Mouse (Mus musculus) midbrain, postnatal 0 days (tissue): ENCODE measurements at regions not wholly inside any gene's neighbourhood (a gene's known extent, or its start where the extent isn't known, plus 50 kb on each side); places are given as distances from the start of the nearest gene placed in this dataset.
A peak's percentile ranks its signal among the peaks of the same experiment; 100 is the strongest.

Experiments used
- ATAC-seq: fragments of 200-750 bp; cut with Nextera tagmentation; 2 replicates; pipeline ENCODE4 v1.8.0; 2017; ENCODE audit warnings: moderate number of reproducible peaks, mild to moderate bottlenecking, moderate TSS enrichment, moderate library complexity; ENCODE audit not compliant: low FRiP score
- DNase-seq: peaks from one replicate; pipeline ENCODE4 v3.0.0-alpha.2; 2015; ENCODE audit warnings: low spot score
- H3K27ac ChIP-seq: fragments of 300-500 bp; sonication (generic); 2 replicates; pipeline ENCODE4 v1.5.1; 2014; ENCODE audit warnings: low read depth, mild to moderate bottlenecking, low read length, mixed read lengths
- H3K27me3 ChIP-seq: fragments of 300-500 bp; sonication (generic); 2 replicates; pipeline ENCODE4 v1.6.1; 2014; ENCODE audit warnings: low read length, control low read depth, mixed read lengths; ENCODE audit not compliant: insufficient read depth
- H3K36me3 ChIP-seq: fragments of 300-500 bp; sonication (generic); 2 replicates; pipeline ENCODE4 v1.6.1; 2014; ENCODE audit warnings: low read length, control low read depth, mixed read lengths; ENCODE audit not compliant: insufficient read depth
- H3K4me1 ChIP-seq: fragments of 300-500 bp; sonication (generic); 2 replicates; pipeline ENCODE4 v1.6.1; 2014; ENCODE audit warnings: mild to moderate bottlenecking, control low read depth, antibody characterized with exemption, low read length, mixed read lengths; ENCODE audit not compliant: insufficient read depth
- H3K4me2 ChIP-seq: fragments of 300-500 bp; sonication (generic); 2 replicates; pipeline ENCODE4 v1.6.1; 2014; ENCODE audit warnings: low read depth, mild to moderate bottlenecking, low read length, mixed read lengths; ENCODE audit not compliant: poor library complexity, severe bottlenecking
- H3K4me3 ChIP-seq: fragments of 300-500 bp; sonication (generic); 2 replicates; pipeline ENCODE4 v1.5.1; 2014; ENCODE audit warnings: low read depth, mild to moderate bottlenecking, low read length, moderate library complexity
- H3K9ac ChIP-seq: fragments of 300-500 bp; sonication (generic); replicated peaks from 2 replicates; pipeline ENCODE4 v1.6.1; 2014; ENCODE audit warnings: mild to moderate bottlenecking, low read length, moderate library complexity, mixed read lengths; ENCODE audit not compliant: poor library complexity, severe bottlenecking
- H3K9me3 ChIP-seq: fragments of 300-500 bp; sonication (generic); 2 replicates; pipeline ENCODE4 v1.6.1; 2016; ENCODE audit warnings: low read length, control low read depth
- CTCF ChIP-seq: IDR thresholded peaks from 2 replicates; pipeline ENCODE4 v1.5.1; 2016; ENCODE audit warnings: antibody characterized with exemption, mild to moderate bottlenecking
- WGBS: fragments of 180-500 bp; shearing (Covaris S2); extraction: QIAGEN DNeasy Blood & Tissue Kit; methylation state at CpG from one replicate; pipeline ENCODE4 v1.1.7; 2014; 5-methylcytosine and 5-hydroxymethylcytosine counted together

DNA sequence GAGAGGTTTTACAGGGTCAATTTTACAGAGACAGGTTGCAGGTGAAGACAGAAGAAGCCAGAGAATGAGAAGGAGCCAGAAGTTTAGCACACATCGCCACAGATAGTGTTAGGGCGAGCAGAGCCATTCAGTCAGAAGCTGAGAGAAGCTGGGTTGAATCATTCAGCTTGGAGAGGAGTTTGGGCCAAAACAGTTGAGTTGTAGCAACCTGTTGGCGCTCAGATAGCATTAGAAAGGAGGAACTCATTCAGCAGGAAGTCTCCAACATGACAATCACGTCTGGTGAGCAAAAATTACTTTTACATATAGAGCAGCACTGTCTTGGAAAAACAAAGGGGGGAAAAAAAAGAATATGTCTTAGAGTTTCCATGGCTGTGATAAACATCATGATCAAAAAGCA, 53.2 kb downstream of the Fam43a start:
- no peak overlapping the region for H3K4me3 ChIP-seq
- 0 out of 2 replicates have a peak, but pooled peaks cover 5% of the 10 kb centered on the region for H3K9me3 ChIP-seq
- H3K27me3 ChIP-seq: no peaks in the 10 kb centered on the region
- DNase-seq (no peak), ATAC-seq (no peak)
- H3K36me3 ChIP-seq: no peaks in the 10 kb centered on the region
- H3K27ac ChIP-seq: no peak overlapping the region
- H3K9ac ChIP-seq: no peak overlapping the region
- no peaks in the 10 kb centered on the region for H3K4me1 ChIP-seq
- no peak for TF ChIP-seq CTCF
- no peak overlapping the region for H3K4me2 ChIP-seq
- WGBS: 86% methylated on average over 4 of the region's 4 CpGs

GRCm38 (mm10) chr16:30653806-30654205, 54.3 kb downstream of the Fam43a start:
- H3K27ac ChIP-seq: no peak overlapping the region
- 75% methylated on average over 5 of the region's 5 CpGs for WGBS
- TF ChIP-seq CTCF: no peak
- H3K4me1 ChIP-seq: no peaks in the 10 kb centered on the region
- ATAC-seq (no peak), DNase-seq (peak; percentile 66)
- no peak overlapping the region for H3K4me3 ChIP-seq
- H3K9me3 ChIP-seq: 0 out of 2 replicates have a peak, but pooled peaks cover 5% of the 10 kb centered on the region
- H3K9ac ChIP-seq: no peak overlapping the region
- H3K36me3 ChIP-seq: no peaks in the 10 kb centered on the region
- no peak overlapping the region for H3K4me2 ChIP-seq
- H3K27me3 ChIP-seq: no peaks in the 10 kb centered on the region

DNA sequence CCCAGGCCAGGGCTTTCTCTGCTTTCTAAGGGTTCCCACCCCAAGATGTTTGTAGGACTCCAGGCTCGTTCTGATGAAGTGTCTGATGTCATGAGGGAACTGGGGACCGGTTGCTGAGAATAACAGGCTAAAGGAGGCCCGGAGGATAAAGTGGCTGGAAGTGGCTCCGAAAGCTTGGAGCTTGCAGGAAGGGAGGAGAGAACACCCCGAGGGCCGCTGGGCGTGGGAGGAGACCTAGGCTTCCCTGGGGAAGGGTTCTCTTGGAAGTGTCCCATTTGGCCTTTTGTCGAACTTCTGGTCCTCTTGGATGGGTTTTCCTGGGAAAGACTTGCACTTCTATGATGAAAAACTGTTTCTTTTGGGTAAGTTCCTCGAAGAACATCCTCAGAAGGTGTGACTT, 54.7 kb downstream of the Fam43a start:
- WGBS: 82% methylated on average over 9 of the region's 9 CpGs

DNA sequence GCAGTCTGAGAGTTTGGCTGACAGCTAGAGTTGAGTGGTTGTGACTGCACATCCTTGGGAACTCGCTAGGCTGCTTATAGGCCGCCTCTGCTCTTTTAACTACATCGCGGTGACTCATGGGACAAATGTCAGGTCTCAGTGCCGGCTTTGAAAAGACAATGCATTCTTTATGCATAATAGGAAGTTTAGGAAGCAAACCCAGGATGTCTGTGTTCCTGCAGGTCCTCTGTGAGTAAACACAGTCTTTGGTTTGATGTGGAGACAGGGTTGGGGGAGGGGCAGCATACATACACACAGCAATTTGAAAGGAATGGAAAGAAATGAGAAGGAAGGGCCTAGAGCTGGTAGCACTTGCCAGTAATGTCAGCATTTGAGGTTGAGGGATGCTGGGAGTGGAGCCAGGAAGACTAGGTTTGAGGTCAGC, 56.3 kb downstream of the Fam43a start:
- no peaks in the 10 kb centered on the region for H3K36me3 ChIP-seq
- no peak overlapping the region for H3K27ac ChIP-seq
- TF ChIP-seq CTCF: no peak
- no peaks in the 10 kb centered on the region for H3K9me3 ChIP-seq
- no peak overlapping the region for H3K9ac ChIP-seq
- H3K4me3 ChIP-seq: no peak overlapping the region
- 52% methylated on average over 5 of the region's 5 CpGs for WGBS
- no peak overlapping the region for H3K4me2 ChIP-seq
- H3K4me1 ChIP-seq: no peaks in the 10 kb centered on the region
- DNase-seq (no peak), ATAC-seq (no peak)
- no peaks in the 10 kb centered on the region for H3K27me3 ChIP-seq

More for the DNA sequence above, 54.7 kb downstream of the Fam43a start:
- DNase-seq: no peak
- H3K9ac ChIP-seq: no peak overlapping the region
- no peaks in the 10 kb centered on the region for H3K4me1 ChIP-seq
- ATAC-seq: no peak
- TF ChIP-seq CTCF: no peak
- no peak overlapping the region for H3K4me2 ChIP-seq
- H3K27me3 ChIP-seq: no peaks in the 10 kb centered on the region
- H3K36me3 ChIP-seq: no peaks in the 10 kb centered on the region
- H3K4me3 ChIP-seq: no peak overlapping the region
- 0 out of 2 replicates have a peak, but pooled peaks cover 2% of the 10 kb centered on the region for H3K9me3 ChIP-seq
- H3K27ac ChIP-seq: no peak overlapping the region

- ATAC-seq (no peak), DNase-seq (no peak)
- no peak for TF ChIP-seq CTCF
- Histone ChIP-seq H3K4me3 (no peak overlapping the region), H3K9me3 (no peaks in the 10 kb centered on the region), H3K4me1 (peaks cover 2% of the 10 kb centered on the region), H3K36me3 (no peaks in the 10 kb centered on the region), H3K27me3 (no peaks in the 10 kb centered on the region), H3K9ac (no peak overlapping the region), H3K4me2 (no peak overlapping the region), H3K27ac (no peak overlapping the region)
- 90% methylated on average over 17 of the region's 17 CpGs for WGBS
Measured at GRCm38 (mm10) chr16:30656881-30657280, 57.4 kb downstream of the Fam43a start.

DNA sequence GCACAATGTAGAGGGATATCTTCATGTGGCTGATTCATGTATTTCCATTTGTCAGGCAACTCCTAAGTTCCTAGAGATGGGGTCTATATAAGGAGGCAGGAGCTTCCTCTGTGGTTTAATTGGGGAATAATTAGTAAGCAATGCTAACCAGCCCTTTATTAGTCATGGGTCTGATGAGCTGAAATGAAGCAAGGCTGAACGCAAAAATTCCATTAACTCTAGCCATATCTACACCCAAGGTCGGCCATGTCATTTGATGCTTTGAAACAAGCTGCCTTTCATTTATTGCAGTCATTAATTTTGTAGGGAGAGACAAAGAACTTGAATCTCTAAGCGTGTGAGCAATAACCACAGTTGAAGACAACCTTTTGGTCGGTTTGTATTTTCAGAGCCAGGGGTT, 59.4 kb downstream of the Fam43a start:
- DNase-seq (no peak), ATAC-seq (no peak)
- Histone ChIP-seq H3K27me3 (no peaks in the 10 kb centered on the region), H3K36me3 (no peaks in the 10 kb centered on the region), H3K4me1 (peaks cover 7% of the 10 kb centered on the region), H3K4me2 (no peak overlapping the region), H3K4me3 (no peak overlapping the region), H3K9me3 (no peaks in the 10 kb centered on the region), H3K9ac (no peak overlapping the region), H3K27ac (no peak overlapping the region)
- TF ChIP-seq CTCF: no peak
- 90% methylated on average over 4 of the region's 4 CpGs for WGBS
